Mouse (Mus musculus): ENCODE data around the gene Igsf8. TPM values are rescaled to one million over a fixed set of nuclear protein-coding genes. Genes with fewer than 3 reads are reported as not detected.

Gene Igsf8
- total RNA-seq, 2 experiments from 2014 or later: 26.5 to 32.3 TPM

GRCm38 (mm10) chr1:172273386-172273785, 11.9 kb downstream of the Igsf8 start:
- peak; percentile 2 for DNase-seq

GRCm38 (mm10) chr1:172274116-172274515, 12.7 kb downstream of the Igsf8 start:
- no peak for DNase-seq

GRCm38 (mm10) chr1:172274547-172274946, 13.1 kb downstream of the Igsf8 start:
- DNase-seq: no peak

- no peak for DNase-seq
Observed at GRCm38 (mm10) chr1:172277172-172277571, 15.7 kb downstream of the Igsf8 start.

- no peak for DNase-seq
Observed at GRCm38 (mm10) chr1:172278328-172278727, 16.9 kb downstream of the Igsf8 start.

GRCm38 (mm10) chr1:172279768-172280509, 18.5 kb downstream of the Igsf8 start:
- DNase-seq: no peak

GRCm38 (mm10) chr1:172281522-172282254, 20.2 kb downstream of the Igsf8 start:
- DNase-seq: no peak

- no peak for DNase-seq
Observed at GRCm38 (mm10) chr1:172283073-172283472, 21.6 kb downstream of the Igsf8 start.

GRCm38 (mm10) chr1:172284221-172284620, 22.8 kb downstream of the Igsf8 start:
- no peak for DNase-seq

- no peak for DNase-seq
Observed at GRCm38 (mm10) chr1:172286740-172287139, 25.3 kb downstream of the Igsf8 start.

- DNase-seq: peak; percentile 63
Observed at GRCm38 (mm10) chr1:172288900-172289616, 27.6 kb downstream of the Igsf8 start.

- no peak for DNase-seq
Observed at GRCm38 (mm10) chr1:172289617-172289946, 28.1 kb downstream of the Igsf8 start.

- DNase-seq: no peak
Observed at GRCm38 (mm10) chr1:172292880-172293279, 31.4 kb downstream of the Igsf8 start.

GRCm38 (mm10) chr1:172293449-172293848, 32.0 kb downstream of the Igsf8 start:
- DNase-seq: no peak

- peak; percentile 62 for DNase-seq
Observed at GRCm38 (mm10) chr1:172295751-172296197, 34.3 kb downstream of the Igsf8 start.

- DNase-seq: peak; percentile 70
Observed at GRCm38 (mm10) chr1:172296816-172297510, 35.5 kb downstream of the Igsf8 start.

GRCm38 (mm10) chr1:172297611-172298537, 36.4 kb downstream of the Igsf8 start, which contains the start of gene Atp1a2:
TSS of gene Atp1a2 (minus strand) at chr1:172298064.
- DNase-seq: peak; percentile 59

GRCm38 (mm10) chr1:172299528-172299927, 38.1 kb downstream of the Igsf8 start:
- peak; percentile 43 for DNase-seq

- peak; percentile 79 for DNase-seq
Observed at GRCm38 (mm10) chr1:172300247-172300646, 38.8 kb downstream of the Igsf8 start.

- no peak for DNase-seq
Observed at GRCm38 (mm10) chr1:172301180-172301579, 39.7 kb downstream of the Igsf8 start.

- DNase-seq: no peak
Observed at GRCm38 (mm10) chr1:172302311-172302710, 40.9 kb downstream of the Igsf8 start.
